Mouse (Mus musculus) heart, embryonic 16.5 days (tissue): ENCODE data around the gene Bmp7. TPM values are rescaled to one million over a fixed set of nuclear protein-coding genes. Genes with fewer than 3 reads are reported as not detected.

Experiments
- ATAC-seq: fragments of 200-750 bp; cut with Nextera tagmentation; replicated peaks from 2 replicates; pipeline ENCODE4 v1.8.0; 2017; ENCODE audit warnings: moderate number of reproducible peaks; ENCODE audit not compliant: insufficient read depth, low FRiP score; ENCODE audit errors: extremely low read depth
- H3K27ac ChIP-seq: fragments of 300-500 bp; sonication (generic); 2 replicates; pipeline ENCODE4 v1.5.1; 2014; ENCODE audit warnings: mild to moderate bottlenecking, low read length, control low read depth, moderate library complexity
- H3K27me3 ChIP-seq: fragments of 300-500 bp; sonication (generic); 2 replicates; pipeline ENCODE4 v1.6.1; 2014; ENCODE audit warnings: low read length, mixed read lengths; ENCODE audit not compliant: control insufficient read depth, insufficient read depth
- H3K36me3 ChIP-seq: fragments of 300-500 bp; sonication (generic); 2 replicates; pipeline ENCODE4 v1.6.1; 2014; ENCODE audit not compliant: control insufficient read depth, insufficient read depth
- H3K4me1 ChIP-seq: fragments of 300-500 bp; sonication (generic); 2 replicates; pipeline ENCODE4 v1.6.1; 2014; ENCODE audit warnings: low read length, mixed read lengths; ENCODE audit not compliant: control insufficient read depth, insufficient read depth
- H3K4me2 ChIP-seq: fragments of 300-500 bp; sonication (generic); 2 replicates; pipeline ENCODE4 v1.6.1; 2014; ENCODE audit warnings: low read depth, mild to moderate bottlenecking, control low read depth, low read length
- H3K4me3 ChIP-seq: fragments of 300-500 bp; sonication (generic); 2 replicates; pipeline ENCODE4 v1.5.1; 2014; ENCODE audit warnings: mild to moderate bottlenecking, control low read depth, low read length
- H3K9ac ChIP-seq: fragments of 300-500 bp; sonication (generic); 2 replicates; pipeline ENCODE4 v1.6.1; 2014; ENCODE audit warnings: low read length, control low read depth
- H3K9me3 ChIP-seq: fragments of 300-500 bp; sonication (generic); replicated peaks from 2 replicates; pipeline ENCODE4 v1.6.1; 2016; ENCODE audit warnings: low read length; ENCODE audit not compliant: control insufficient read depth
- WGBS: fragments of 180-500 bp; shearing (Covaris S2); extraction: QIAGEN DNeasy Blood & Tissue Kit; methylation state at CpG from one replicate; pipeline ENCODE4 v1.1.7; 2014; 5-methylcytosine and 5-hydroxymethylcytosine counted together
- polyA plus RNA-seq: library from polyadenylated mRNA; unstranded; fragments of >200 nt; fragmentation: Nextera tagmentation; extraction: Ambion mirVana; gene quantifications from 2 replicates; pipeline ENCODE4 v1.2.1, GENCODE M21; 2015

Gene Bmp7
- polyA plus RNA-seq, 1 experiment from 2014 or later: 33.3 TPM

- ATAC-seq: no peak
- Histone ChIP-seq H3K27me3 (no peaks in the 10 kb centered on the region), H3K9me3 (no peaks in the 10 kb centered on the region), H3K36me3 (no peaks in the 10 kb centered on the region), H3K4me2 (no peak overlapping the region), H3K27ac (no peak overlapping the region), H3K9ac (no peak overlapping the region), H3K4me1 (peaks cover 37% of the 10 kb centered on the region), H3K4me3 (no peak overlapping the region)
- 79% methylated on average over 6 of the region's 6 CpGs for WGBS
Observed at GRCm38 (mm10) chr2:172904614-172905013, 35.5 kb downstream of the Bmp7 start.

GRCm38 (mm10) chr2:172903523-172903922 lies 36.6 kb downstream of the Bmp7 start:
- Histone ChIP-seq H3K36me3 (peaks cover under 1% of the 10 kb centered on the region; the same call in 1 of the 2 replicates), H3K4me3 (no peak overlapping the region), H3K27ac (no peak overlapping the region; the same call in 1 of the 2 replicates), H3K4me1 (peaks cover 37% of the 10 kb centered on the region), H3K9me3 (peaks cover 2% of the 10 kb centered on the region; the same call in 1 of the 2 replicates), H3K4me2 (no peak overlapping the region), H3K27me3 (no peaks in the 10 kb centered on the region), H3K9ac (no peak overlapping the region)
- 71% methylated on average over 8 of the region's 8 CpGs for whole genome bisulfite sequencing
- no peak for ATAC-seq

- no peak for ATAC-seq
- 57% methylated on average over 10 of the region's 10 CpGs for WGBS
Observed at GRCm38 (mm10) chr2:172900954-172901701, 39.0 kb downstream of the Bmp7 start.

GRCm38 (mm10) chr2:172889756-172890443 lies 50.2 kb downstream of the Bmp7 start:
- no peak for ATAC-seq
- Histone ChIP-seq H3K27me3 (no peaks in the 10 kb centered on the region), H3K9me3 (no peaks in the 10 kb centered on the region), H3K27ac (no peak overlapping the region), H3K36me3 (peaks cover 16% of the 10 kb centered on the region), H3K9ac (0 out of 2 replicates have a peak overlapping the region, but pooled peaks have one; percentile 16), H3K4me1 (0 out of 2 replicates have a peak, but pooled peaks cover 13% of the 10 kb centered on the region), H3K4me3 (no peak overlapping the region), H3K4me2 (no peak overlapping the region)
- WGBS: 49% methylated on average over 15 of the region's 15 CpGs

More at GRCm38 (mm10) chr2:172900954-172901701, 39.0 kb downstream of the Bmp7 start:
- Histone ChIP-seq H3K9me3 (peaks cover 6% of the 10 kb centered on the region; the same call in 1 of the 2 replicates), H3K4me3 (no peak overlapping the region), H3K4me2 (no peak overlapping the region), H3K27me3 (no peaks in the 10 kb centered on the region), H3K36me3 (peaks cover 6% of the 10 kb centered on the region; the same call in 1 of the 2 replicates), H3K27ac (no peak overlapping the region), H3K9ac (no peak overlapping the region), H3K4me1 (peaks cover 32% of the 10 kb centered on the region)

GRCm38 (mm10) chr2:172889222-172889621 lies 50.9 kb downstream of the Bmp7 start:
- no peak overlapping the region for H3K27ac ChIP-seq
- no peak overlapping the region for H3K4me3 ChIP-seq
- H3K4me2 ChIP-seq: no peak overlapping the region
- H3K4me1 ChIP-seq: 0 out of 2 replicates have a peak, but pooled peaks cover 9% of the 10 kb centered on the region
- no peaks in the 10 kb centered on the region for H3K27me3 ChIP-seq
- H3K36me3 ChIP-seq: peaks cover 16% of the 10 kb centered on the region
- no peak for ATAC-seq
- 73% methylated on average over 12 of the region's 12 CpGs for WGBS
- no peaks in the 10 kb centered on the region for H3K9me3 ChIP-seq
- H3K9ac ChIP-seq: no peak overlapping the region

GRCm38 (mm10) chr2:172888147-172888546 lies 52.0 kb downstream of the Bmp7 start:
- peaks cover 16% of the 10 kb centered on the region for H3K36me3 ChIP-seq
- no peaks in the 10 kb centered on the region for H3K27me3 ChIP-seq
- no peak overlapping the region for H3K4me2 ChIP-seq
- H3K4me3 ChIP-seq: no peak overlapping the region
- WGBS: 68% methylated on average over 12 of the region's 12 CpGs
- peaks cover 17% of the 10 kb centered on the region for H3K4me1 ChIP-seq
- no peak for ATAC-seq
- no peak overlapping the region for H3K27ac ChIP-seq
- H3K9ac ChIP-seq: no peak overlapping the region
- no peaks in the 10 kb centered on the region for H3K9me3 ChIP-seq

GRCm38 (mm10) chr2:172885861-172886260 lies 54.3 kb downstream of the Bmp7 start:
- 0 out of 2 replicates have a peak, but pooled peaks cover 2% of the 10 kb centered on the region for H3K36me3 ChIP-seq
- no peak overlapping the region for H3K4me2 ChIP-seq
- no peak overlapping the region for H3K9ac ChIP-seq
- no peaks in the 10 kb centered on the region for H3K9me3 ChIP-seq
- H3K4me3 ChIP-seq: no peak overlapping the region
- no peak for ATAC-seq
- WGBS: 64% methylated on average over 7 of the region's 7 CpGs
- no peak overlapping the region for H3K27ac ChIP-seq
- no peaks in the 10 kb centered on the region for H3K27me3 ChIP-seq
- H3K4me1 ChIP-seq: peaks cover 22% of the 10 kb centered on the region

GRCm38 (mm10) chr2:172884584-172884983 lies 55.5 kb downstream of the Bmp7 start:
- no peak for ATAC-seq
- Histone ChIP-seq H3K9me3 (no peaks in the 10 kb centered on the region), H3K27ac (no peak overlapping the region), H3K4me3 (no peak overlapping the region), H3K9ac (no peak overlapping the region), H3K27me3 (no peaks in the 10 kb centered on the region), H3K4me1 (peaks cover 17% of the 10 kb centered on the region), H3K36me3 (no peaks in the 10 kb centered on the region), H3K4me2 (no peak overlapping the region)
- 82% methylated on average over 6 of the region's 6 CpGs for WGBS

- no peak overlapping the region for H3K9ac ChIP-seq
- H3K9me3 ChIP-seq: no peaks in the 10 kb centered on the region
- H3K36me3 ChIP-seq: no peaks in the 10 kb centered on the region
- no peak overlapping the region for H3K4me3 ChIP-seq
- H3K4me2 ChIP-seq: no peak overlapping the region
- H3K27ac ChIP-seq: peak overlapping the region; percentile 67
- WGBS: 60% methylated on average over 9 of the region's 9 CpGs
- ATAC-seq: no peak
- peaks cover 24% of the 10 kb centered on the region for H3K4me1 ChIP-seq
- H3K27me3 ChIP-seq: no peaks in the 10 kb centered on the region
Observed at GRCm38 (mm10) chr2:172875201-172875600, 64.9 kb downstream of the Bmp7 start.
